In genomic region chr3:52017439-52018102, GRCm38 (mm10) we compare ENCODE assay signal across 8 mouse cellular contexts.
DNase-seq lines count a peak whose midpoint lies in the region; ATAC-seq and TF ChIP-seq lines count a peak whose summit lies in the region.

No protein-coding gene starts in this region.

- H3K36me3 ChIP-seq in kidney, postnatal 0 days (ENCODE audit: insufficient read depth, low read length): no peaks in the 10 kb centered on the region
- no peaks in the 10 kb centered on the region for H3K36me3 ChIP-seq in kidney, embryonic 14.5 days (ENCODE audit: control insufficient read depth, insufficient read depth, low read length)
- no peaks in the 10 kb centered on the region for H3K36me3 ChIP-seq in liver, embryonic 11.5 days (ENCODE audit: control insufficient read depth, insufficient read depth, low read length)

- H3K9ac ChIP-seq in kidney, postnatal 0 days (ENCODE audit: low read depth, low read length): no peak overlapping the region
- H3K9ac ChIP-seq in kidney, embryonic 14.5 days (ENCODE audit: low read depth, low read length): no peak overlapping the region
- no peak overlapping the region for H3K9ac ChIP-seq in liver, embryonic 11.5 days (ENCODE audit: low read depth, low read length)

- no peak for DNase-seq in kidney, postnatal 0 days (ENCODE audit: low spot score)
- DNase-seq in T-cell, adult 2 months (ENCODE audit: low spot score): peak; percentile 6
- peak; percentile 50 for DNase-seq in fibroblast of lung, adult 2 months (ENCODE audit: low read depth)
- no peak for DNase-seq in liver, embryonic 11.5 days (ENCODE audit: low spot score)
- no peak for DNase-seq in frontal cortex, postnatal 25 days (ENCODE audit: low spot score in 2 of 2)
- DNase-seq in cerebellum, postnatal 4 days (ENCODE audit: low spot score in 2 of 2): no peak
- DNase-seq in left cerebral cortex, postnatal 36 days (ENCODE audit: low spot score in 2 of 2): no peak

- 0 out of 2 replicates have a peak, but pooled peaks cover 7% of the 10 kb centered on the region for H3K4me1 ChIP-seq in kidney, postnatal 0 days (replicated peaks; ENCODE audit: insufficient read depth, low read length)
- no peaks in the 10 kb centered on the region for H3K4me1 ChIP-seq in kidney, embryonic 14.5 days (ENCODE audit: control insufficient read depth, insufficient read depth, low read length)
- H3K4me1 ChIP-seq in liver, embryonic 11.5 days (replicated peaks; ENCODE audit: control insufficient read depth, insufficient read depth, low read length): no peaks in the 10 kb centered on the region; the same call in 1 of the 2 replicates

- TF ChIP-seq CTCF in kidney, postnatal 0 days (IDR thresholded peaks at IDR 0.05; ENCODE audit: low read depth): no peak

- peak overlapping the region; percentile 34; the same call in 1 of the 2 replicates for H3K4me2 ChIP-seq in kidney, postnatal 0 days (ENCODE audit: low read length)
- no peak overlapping the region for H3K4me2 ChIP-seq in kidney, embryonic 14.5 days (replicated peaks; ENCODE audit: low read depth, low read length)
- H3K4me2 ChIP-seq in liver, embryonic 11.5 days: peak overlapping the region; percentile 23

- no peaks in the 10 kb centered on the region for H3K27me3 ChIP-seq in kidney, postnatal 0 days (ENCODE audit: insufficient read depth, low read length)
- H3K27me3 ChIP-seq in kidney, embryonic 14.5 days (ENCODE audit: control insufficient read depth, insufficient read depth, low read length): no peaks in the 10 kb centered on the region
- no peaks in the 10 kb centered on the region for H3K27me3 ChIP-seq in liver, embryonic 11.5 days (replicated peaks; ENCODE audit: control insufficient read depth, insufficient read depth, low read length)

- ATAC-seq in kidney, postnatal 0 days (replicated peaks; ENCODE audit: low FRiP score, low read depth): no peak
- ATAC-seq in kidney, embryonic 14.5 days (ENCODE audit: low FRiP score, low TSS enrichment): no peak
- no peak; the same call in 1 of the 2 replicates for ATAC-seq in liver, embryonic 11.5 days (replicated peaks; ENCODE audit: low FRiP score)

- no peak overlapping the region for H3K4me3 ChIP-seq in kidney, postnatal 0 days (replicated peaks; ENCODE audit: low read depth, low read length)
- no peak overlapping the region for H3K4me3 ChIP-seq in kidney, embryonic 14.5 days (ENCODE audit: low read length)
- no peak overlapping the region for H3K4me3 ChIP-seq in liver, embryonic 11.5 days (ENCODE audit: low read depth, low read length)

- intact Hi-C loops in left cerebral cortex, postnatal 36 days (cut with DNase I): no loop called here

- no peaks in the 10 kb centered on the region for H3K9me3 ChIP-seq in kidney, postnatal 0 days (replicated peaks; ENCODE audit: low read length)
- H3K9me3 ChIP-seq in kidney, embryonic 14.5 days (ENCODE audit: control insufficient read depth, low read length): no peaks in the 10 kb centered on the region
- H3K9me3 ChIP-seq in liver, embryonic 11.5 days (ENCODE audit: control insufficient read depth, low read length): no peaks in the 10 kb centered on the region

- H3K27ac ChIP-seq in kidney, postnatal 0 days: no peak overlapping the region
- no peak overlapping the region for H3K27ac ChIP-seq in kidney, embryonic 14.5 days (ENCODE audit: low read depth, low read length)
- H3K27ac ChIP-seq in liver, embryonic 11.5 days (ENCODE audit: low read depth, low read length): no peak overlapping the region

- 51% methylated on average over 17 of the region's 17 CpGs for WGBS in kidney, postnatal 0 days
- 55% methylated on average over 17 of the region's 17 CpGs for WGBS in kidney, embryonic 14.5 days
- WGBS in liver, embryonic 11.5 days: 59% methylated on average over 17 of the region's 17 CpGs

Comparison
In these comparisons a context has a peak if more than half of its experiments do, and no peak if none do; other contexts are left out.
1. DNase-seq: peak in T-cell, adult 2 months (single experiment) and fibroblast of lung, adult 2 months (single experiment); none in kidney, postnatal 0 days (single experiment), liver, embryonic 11.5 days (single experiment), frontal cortex, postnatal 25 days (0 of 2), cerebellum, postnatal 4 days (0 of 2) and left cerebral cortex, postnatal 36 days (0 of 2).